Mouse (Mus musculus) liver, postnatal 0 days (tissue): ENCODE results near the gene Ubr4. TPM values are rescaled to one million over a fixed set of nuclear protein-coding genes. Genes with fewer than 3 reads are reported as not detected.

Experiments used
- ATAC-seq: fragments of 200-750 bp; cut with Nextera tagmentation; 2 replicates; pipeline ENCODE4 v1.8.0; 2017; ENCODE audit warnings: mild to moderate bottlenecking, moderate library complexity
- DNase-seq: peaks from one replicate; pipeline ENCODE4 v3.0.0-alpha.2; 2016
- H3K27ac ChIP-seq: fragments of 300-500 bp; sonication (generic); 2 replicates; pipeline ENCODE4 v1.5.1; 2014; ENCODE audit warnings: antibody characterized with exemption, moderate library complexity, mild to moderate bottlenecking, low read depth
- H3K27me3 ChIP-seq: fragments of 300-500 bp; sonication (generic); 2 replicates; pipeline ENCODE4 v1.6.1; 2014; ENCODE audit warnings: low read length, control low read depth, mixed read lengths; ENCODE audit not compliant: insufficient read depth
- H3K36me3 ChIP-seq: fragments of 300-500 bp; sonication (generic); replicated peaks from 2 replicates; pipeline ENCODE4 v1.6.1; 2014; ENCODE audit warnings: mild to moderate bottlenecking, control low read depth, low read length, moderate library complexity, mixed read lengths; ENCODE audit not compliant: insufficient read depth
- H3K4me1 ChIP-seq: fragments of 300-500 bp; sonication (generic); 2 replicates; pipeline ENCODE4 v1.6.1; 2014; ENCODE audit warnings: antibody characterized with exemption, mild to moderate bottlenecking, control low read depth; ENCODE audit not compliant: insufficient read depth
- H3K4me2 ChIP-seq: fragments of 300-500 bp; sonication (generic); 2 replicates; pipeline ENCODE4 v1.6.1; 2014; ENCODE audit warnings: low read depth, mild to moderate bottlenecking, low read length, moderate library complexity, mixed read lengths
- H3K4me3 ChIP-seq: fragments of 300-500 bp; sonication (generic); 2 replicates; pipeline ENCODE4 v1.5.1; 2014; ENCODE audit warnings: low read depth, low read length
- H3K9ac ChIP-seq: fragments of 300-500 bp; sonication (generic); replicated peaks from 2 replicates; pipeline ENCODE4 v1.6.1; 2014; ENCODE audit warnings: mild to moderate bottlenecking, moderate library complexity
- H3K9me3 ChIP-seq: fragments of 300-500 bp; sonication (generic); 2 replicates; pipeline ENCODE4 v1.6.1; 2016; ENCODE audit warnings: mild to moderate bottlenecking, control low read depth, low read length, mixed read lengths
- CTCF ChIP-seq: sonication (generic); IDR thresholded peaks from 2 replicates; pipeline ENCODE4 v1.5.1; 2016; ENCODE audit warnings: antibody characterized with exemption, low read depth
- EP300 ChIP-seq: IDR thresholded peaks from 2 replicates; pipeline ENCODE4 v1.6.1; 2016; ENCODE audit warnings: antibody characterized with exemption, low read depth, mild to moderate bottlenecking
- WGBS: fragments of 180-500 bp; shearing (Covaris S2); extraction: QIAGEN DNeasy Blood & Tissue Kit; methylation state at CpG from one replicate; pipeline ENCODE4 v1.1.7; 2014; ENCODE audit not compliant: insufficient replicate concordance; 5-methylcytosine and 5-hydroxymethylcytosine counted together
- polyA plus RNA-seq: library from polyadenylated mRNA; unstranded; fragments of >200 nt; fragmentation: Nextera tagmentation; extraction: Ambion mirVana; gene quantifications from 2 replicates; pipeline ENCODE4 v1.2.1, GENCODE M21; 2015

Gene Ubr4
- polyA plus RNA-seq, 1 experiment from 2014 or later, result 24.7 TPM

GRCm38 (mm10) chr4:139503919-139504318 is 151.5 kb downstream of the Ubr4 start:
- Histone ChIP-seq H3K4me2 (no peak overlapping the region), H3K9ac (no peak overlapping the region), H3K9me3 (peaks cover 7% of the 10 kb centered on the region), H3K4me3 (no peak overlapping the region), H3K27ac (no peak overlapping the region), H3K27me3 (no peaks in the 10 kb centered on the region), H3K4me1 (no peaks in the 10 kb centered on the region), H3K36me3 (no peaks in the 10 kb centered on the region)
- WGBS, result 69% methylated on average over 8 of the region's 8 CpGs
- ATAC-seq (no peak), DNase-seq (no peak)
- TF ChIP-seq EP300 (no peak), CTCF (no peak)

GRCm38 (mm10) chr4:139505716-139506115 is 153.3 kb downstream of the Ubr4 start:
- 74% methylated on average over 4 of the region's 4 CpGs for WGBS
- H3K9ac ChIP-seq, result no peak overlapping the region
- H3K27me3 ChIP-seq, result no peaks in the 10 kb centered on the region
- DNase-seq (no peak), ATAC-seq (no peak)
- H3K9me3 ChIP-seq, result peaks cover 7% of the 10 kb centered on the region
- no peak overlapping the region for H3K27ac ChIP-seq
- no peak overlapping the region for H3K4me3 ChIP-seq
- no peak for TF ChIP-seq CTCF
- TF ChIP-seq EP300, result no peak
- H3K4me2 ChIP-seq, result no peak overlapping the region
- no peaks in the 10 kb centered on the region for H3K4me1 ChIP-seq
- H3K36me3 ChIP-seq, result no peaks in the 10 kb centered on the region

DNA sequence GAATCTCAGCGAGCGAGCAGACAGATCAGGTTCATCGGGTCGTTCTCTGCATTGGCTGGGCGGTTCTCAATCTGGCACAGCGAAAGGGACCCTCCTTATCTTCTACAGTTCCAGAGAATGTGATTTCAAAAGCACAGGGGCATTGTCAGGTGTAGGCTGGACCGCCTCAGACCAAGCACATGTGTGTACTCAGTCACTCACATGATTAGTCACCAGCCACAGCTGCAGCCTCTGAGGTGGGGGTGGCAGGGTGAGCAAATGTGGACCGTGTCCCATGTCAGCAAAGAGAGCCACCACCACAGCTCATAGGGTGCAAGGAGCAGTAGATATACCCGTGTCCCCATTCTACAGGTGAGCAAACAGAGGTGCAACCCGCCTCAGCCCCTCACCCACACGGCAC is 154.3 kb downstream of the Ubr4 start:
- Histone ChIP-seq H3K4me1 (peaks cover 1% of the 10 kb centered on the region; the same call in 1 of the 2 replicates), H3K4me2 (no peak overlapping the region), H3K9me3 (peaks cover 7% of the 10 kb centered on the region), H3K36me3 (no peaks in the 10 kb centered on the region), H3K4me3 (no peak overlapping the region), H3K9ac (no peak overlapping the region), H3K27me3 (no peaks in the 10 kb centered on the region), H3K27ac (no peak overlapping the region)
- DNase-seq, result no peak
- no peak for ATAC-seq
- WGBS, result 77% methylated on average over 11 of the region's 11 CpGs
- no peak for TF ChIP-seq CTCF
- no peak for TF ChIP-seq EP300

DNA sequence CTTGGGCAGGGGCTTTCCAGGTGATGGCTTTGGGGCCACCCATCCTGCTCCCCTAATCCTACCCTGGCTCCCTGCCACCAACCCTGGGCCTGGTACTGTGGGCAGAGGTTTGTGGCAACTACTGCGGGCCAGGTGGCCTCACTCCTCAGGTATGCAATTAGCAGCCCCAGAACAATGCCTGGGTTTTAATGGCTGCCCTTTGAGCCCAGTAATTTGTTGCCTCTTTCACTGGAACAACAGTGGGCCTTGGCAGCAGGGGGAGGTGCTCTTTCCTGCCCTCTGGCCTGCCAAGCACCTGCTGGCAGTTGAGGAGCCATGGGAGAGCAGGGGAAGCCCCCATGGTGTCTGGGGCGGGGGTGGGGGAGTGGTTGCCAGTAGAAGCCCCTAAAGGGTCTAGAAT is 156.7 kb downstream of the Ubr4 start:
- TF ChIP-seq CTCF (no peak), EP300 (no peak)
- Histone ChIP-seq H3K27ac (no peak overlapping the region), H3K4me3 (no peak overlapping the region), H3K9ac (no peak overlapping the region), H3K9me3 (peaks cover 7% of the 10 kb centered on the region), H3K4me2 (no peak overlapping the region), H3K4me1 (peaks cover 3% of the 10 kb centered on the region; the same call in 1 of the 2 replicates), H3K36me3 (no peaks in the 10 kb centered on the region), H3K27me3 (no peaks in the 10 kb centered on the region)
- 85% methylated on average over 2 of the region's 2 CpGs for WGBS
- no peak for ATAC-seq
- no peak for DNase-seq

DNA sequence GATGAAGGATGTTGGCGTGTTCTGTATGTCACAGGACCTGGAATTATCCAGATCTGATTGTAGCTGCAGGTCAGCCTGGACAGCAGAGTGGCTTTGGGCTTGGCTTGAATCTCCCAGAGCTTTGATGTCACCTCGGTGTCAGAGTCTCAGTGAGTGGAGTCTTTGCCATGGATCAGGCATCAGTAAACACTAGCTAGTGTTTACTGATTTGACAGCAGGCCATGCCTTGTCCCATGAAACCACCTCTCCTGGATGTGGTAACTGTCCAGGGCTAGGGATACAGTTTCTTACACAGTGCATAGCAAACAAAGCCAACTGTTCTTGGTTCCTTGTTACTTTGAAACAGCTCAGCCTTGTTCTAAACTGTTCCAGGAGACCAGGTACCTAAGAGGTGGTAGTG is 159.1 kb downstream of the Ubr4 start:
- H3K36me3 ChIP-seq, result no peaks in the 10 kb centered on the region
- no peak overlapping the region for H3K9ac ChIP-seq
- ATAC-seq, result peak; percentile 65; the same call in 1 of the 2 replicates
- DNase-seq, result no peak
- TF ChIP-seq CTCF, result no peak
- H3K27me3 ChIP-seq, result no peaks in the 10 kb centered on the region
- H3K27ac ChIP-seq, result no peak overlapping the region
- WGBS, result 62% methylated on average over 2 of the region's 2 CpGs
- H3K9me3 ChIP-seq, result no peaks in the 10 kb centered on the region
- H3K4me1 ChIP-seq, result peaks cover 3% of the 10 kb centered on the region; the same call in 1 of the 2 replicates
- no peak overlapping the region for H3K4me2 ChIP-seq
- H3K4me3 ChIP-seq, result no peak overlapping the region

DNA sequence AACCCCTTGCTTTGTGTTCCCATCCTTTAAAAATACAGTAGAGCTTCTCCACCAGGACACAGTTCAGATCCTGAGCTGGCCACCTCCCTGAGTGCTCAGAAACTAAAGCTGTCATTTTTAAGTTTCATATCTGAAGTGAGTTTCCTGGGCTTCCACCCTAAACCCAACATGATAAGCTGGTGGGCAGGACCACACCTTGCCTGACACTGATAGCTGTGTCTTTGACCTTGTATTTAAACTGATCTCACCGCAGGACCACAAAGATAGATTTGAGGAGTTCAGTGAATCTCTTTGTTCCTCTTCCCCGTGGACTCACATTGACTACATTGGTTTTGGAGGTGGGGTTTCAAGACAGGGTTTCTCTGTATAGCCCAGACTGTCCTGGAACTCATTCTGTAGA is 160.6 kb downstream of the Ubr4 start:
- H3K27me3 ChIP-seq, result no peaks in the 10 kb centered on the region
- ATAC-seq (no peak), DNase-seq (no peak)
- no peaks in the 10 kb centered on the region for H3K9me3 ChIP-seq
- H3K27ac ChIP-seq, result no peak overlapping the region
- H3K9ac ChIP-seq, result no peak overlapping the region
- no peaks in the 10 kb centered on the region for H3K36me3 ChIP-seq
- H3K4me3 ChIP-seq, result no peak overlapping the region
- H3K4me2 ChIP-seq, result no peak overlapping the region
- 35% methylated on average over 2 of the region's 2 CpGs for WGBS
- TF ChIP-seq EP300 (no peak), CTCF (no peak)
- peaks cover 3% of the 10 kb centered on the region; the same call in 1 of the 2 replicates for H3K4me1 ChIP-seq

GRCm38 (mm10) chr4:139519221-139519620 is 166.8 kb downstream of the Ubr4 start:
- ATAC-seq (peak; percentile 27; the same call in 1 of the 2 replicates), DNase-seq (no peak)
- Histone ChIP-seq H3K4me3 (no peak overlapping the region), H3K9me3 (no peaks in the 10 kb centered on the region), H3K36me3 (no peaks in the 10 kb centered on the region), H3K27ac (no peak overlapping the region), H3K4me2 (no peak overlapping the region), H3K27me3 (no peaks in the 10 kb centered on the region), H3K9ac (no peak overlapping the region), H3K4me1 (peaks cover 5% of the 10 kb centered on the region; the same call in 1 of the 2 replicates)
- 59% methylated on average over 6 of the region's 6 CpGs for WGBS
- TF ChIP-seq CTCF (no peak), EP300 (no peak)
